Mouse (Mus musculus): ENCODE measurements around the gene Wdr95. TPM values are rescaled to one million over a fixed set of nuclear protein-coding genes. Genes with fewer than 3 reads are reported as not detected.

The Wdr95 gene
- polyA plus RNA-seq, 1 experiment from 2014 or later: 0.37 TPM

DNA sequence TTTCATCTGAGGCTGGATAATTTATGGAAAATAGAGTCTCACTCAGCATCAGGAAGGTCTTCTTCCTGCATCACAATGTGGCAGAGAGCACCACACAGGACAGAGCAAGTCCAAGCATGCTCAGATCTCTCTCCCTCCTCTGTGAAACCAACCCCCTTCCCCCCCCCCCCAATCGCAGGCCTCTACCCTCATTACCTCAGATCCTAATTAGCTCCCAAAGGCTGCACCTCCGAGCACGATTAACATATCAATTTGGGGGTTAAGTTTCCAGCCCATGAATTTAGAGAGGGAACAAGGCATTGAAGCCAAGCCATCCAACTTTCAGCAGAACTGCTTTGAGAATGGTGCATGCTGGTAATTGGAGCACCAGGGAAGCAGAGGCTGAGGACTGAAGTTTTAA is 15.8 kb upstream of the Wdr95 start:
- DNase-seq (ENCODE audit: low spot score) (no peak), ATAC-seq (replicated peaks; ENCODE audit: low FRiP score, low TSS enrichment, low read depth) (no peak)
- H3K4me1 ChIP-seq (replicated peaks; ENCODE audit: control insufficient read depth, insufficient read depth, low read length): peaks cover 12% of the 10 kb centered on the region
- H3K36me3 ChIP-seq (ENCODE audit: control insufficient read depth, insufficient read depth, low read length): no peaks in the 10 kb centered on the region
- H3K27ac ChIP-seq (ENCODE audit: low read depth): no peak overlapping the region
- H3K4me3 ChIP-seq (ENCODE audit: low read depth, low read length): no peak overlapping the region
- no peaks in the 10 kb centered on the region for H3K9me3 ChIP-seq (ENCODE audit: control insufficient read depth, low read length)
- WGBS: 50% methylated on average over 3 of the region's 3 CpGs
- H3K27me3 ChIP-seq (replicated peaks; ENCODE audit: control insufficient read depth, insufficient read depth, low read length): no peaks in the 10 kb centered on the region
- no peak overlapping the region for H3K9ac ChIP-seq (ENCODE audit: low read length)
- no peak overlapping the region for H3K4me2 ChIP-seq (ENCODE audit: low read length)

GRCm38 (mm10) chr5:149513438-149514086 is 14.9 kb upstream of the Wdr95 start:
- Histone ChIP-seq H3K27ac (ENCODE audit: low read depth) (peak overlapping the region; percentile 93), H3K36me3 (ENCODE audit: control insufficient read depth, insufficient read depth, low read length) (no peaks in the 10 kb centered on the region), H3K27me3 (replicated peaks; ENCODE audit: control insufficient read depth, insufficient read depth, low read length) (no peaks in the 10 kb centered on the region), H3K9me3 (ENCODE audit: control insufficient read depth, low read length) (no peaks in the 10 kb centered on the region), H3K4me2 (ENCODE audit: low read length) (peak overlapping the region; percentile 42), H3K4me3 (ENCODE audit: low read depth, low read length) (no peak overlapping the region), H3K9ac (ENCODE audit: low read length) (peak overlapping the region; percentile 7; the same call in 1 of the 2 replicates), H3K4me1 (replicated peaks; ENCODE audit: control insufficient read depth, insufficient read depth, low read length) (peaks cover 12% of the 10 kb centered on the region)
- 31% methylated on average over 9 of the region's 9 CpGs for WGBS
- DNase-seq (ENCODE audit: low spot score) (no peak), ATAC-seq (replicated peaks; ENCODE audit: low FRiP score, low TSS enrichment, low read depth) (no peak)

DNA sequence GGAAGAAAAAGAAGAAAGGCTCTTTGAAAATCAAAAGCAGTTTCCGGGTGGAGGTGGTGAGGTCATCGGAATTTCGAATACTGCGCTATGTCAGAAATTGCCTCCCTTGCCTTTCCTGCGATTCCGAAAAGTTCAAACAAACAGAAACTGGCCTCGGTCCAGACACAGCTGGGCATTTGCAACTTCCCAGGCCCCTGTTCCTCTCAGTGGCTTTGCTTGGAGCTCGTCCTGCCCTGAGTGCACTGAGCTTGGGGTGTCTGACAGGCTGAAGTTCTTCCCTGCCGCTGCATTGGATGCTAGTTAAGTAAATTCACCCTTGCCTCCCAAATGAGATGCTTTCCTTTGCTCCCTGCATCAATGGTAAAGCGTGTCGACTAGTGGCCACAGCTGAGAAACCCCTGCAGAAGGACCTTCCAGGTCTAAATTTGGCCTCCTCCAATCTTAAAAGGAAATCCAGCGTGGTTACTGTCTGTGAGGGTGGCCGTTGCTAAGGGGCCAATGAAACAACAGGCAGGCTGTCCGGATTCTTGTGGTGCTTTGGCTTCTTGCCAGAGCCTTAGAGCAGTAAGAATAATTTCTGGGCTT is 14.3 kb upstream of the Wdr95 start:
- peak overlapping the region; percentile 7; the same call in 1 of the 2 replicates for H3K9ac ChIP-seq (ENCODE audit: low read length)
- H3K4me2 ChIP-seq (ENCODE audit: low read length): peak overlapping the region; percentile 42
- no peaks in the 10 kb centered on the region for H3K27me3 ChIP-seq (replicated peaks; ENCODE audit: control insufficient read depth, insufficient read depth, low read length)
- DNase-seq (ENCODE audit: low spot score): peak; percentile 79
- H3K36me3 ChIP-seq (ENCODE audit: control insufficient read depth, insufficient read depth, low read length): no peaks in the 10 kb centered on the region
- peak; percentile 63 for ATAC-seq (replicated peaks; ENCODE audit: low FRiP score, low TSS enrichment, low read depth)
- no peak overlapping the region for H3K4me3 ChIP-seq (ENCODE audit: low read depth, low read length)
- no peaks in the 10 kb centered on the region for H3K9me3 ChIP-seq (ENCODE audit: control insufficient read depth, low read length)
- WGBS: 13% methylated on average over 14 of the region's 14 CpGs
- H3K4me1 ChIP-seq (replicated peaks; ENCODE audit: control insufficient read depth, insufficient read depth, low read length): peaks cover 12% of the 10 kb centered on the region
- H3K27ac ChIP-seq (ENCODE audit: low read depth): peak overlapping the region; percentile 93

DNA sequence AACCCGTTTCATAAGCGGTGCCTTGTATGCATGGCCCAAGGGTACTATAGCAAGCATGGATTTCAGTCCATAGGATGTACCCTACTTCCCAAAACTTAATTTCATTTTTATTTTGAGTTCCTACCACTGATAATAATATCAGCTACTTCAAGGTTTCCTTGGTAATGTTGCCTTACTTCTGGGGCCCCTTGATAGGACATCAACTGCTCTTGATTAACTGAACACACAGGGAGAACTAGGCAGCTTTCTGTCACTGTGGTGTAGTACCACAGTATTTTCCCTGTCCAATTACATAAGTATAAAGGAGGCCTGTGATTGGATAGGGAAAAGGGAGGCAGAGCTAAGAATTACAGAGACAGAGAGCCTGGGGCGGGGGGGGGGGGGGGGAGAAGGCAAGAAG is 13.6 kb upstream of the Wdr95 start:
- H3K4me2 ChIP-seq (ENCODE audit: low read length): peak overlapping the region; percentile 42
- peak overlapping the region; percentile 93 for H3K27ac ChIP-seq (ENCODE audit: low read depth)
- no peaks in the 10 kb centered on the region for H3K27me3 ChIP-seq (replicated peaks; ENCODE audit: control insufficient read depth, insufficient read depth, low read length)
- no peaks in the 10 kb centered on the region for H3K36me3 ChIP-seq (ENCODE audit: control insufficient read depth, insufficient read depth, low read length)
- no peak overlapping the region for H3K4me3 ChIP-seq (ENCODE audit: low read depth, low read length)
- H3K4me1 ChIP-seq (replicated peaks; ENCODE audit: control insufficient read depth, insufficient read depth, low read length): peaks cover 12% of the 10 kb centered on the region
- ATAC-seq (replicated peaks; ENCODE audit: low FRiP score, low TSS enrichment, low read depth): no peak
- WGBS: 55% methylated on average over 3 of the region's 3 CpGs
- H3K9me3 ChIP-seq (ENCODE audit: control insufficient read depth, low read length): no peaks in the 10 kb centered on the region
- DNase-seq (ENCODE audit: low spot score): no peak
- H3K9ac ChIP-seq (ENCODE audit: low read length): no peak overlapping the region

DNA sequence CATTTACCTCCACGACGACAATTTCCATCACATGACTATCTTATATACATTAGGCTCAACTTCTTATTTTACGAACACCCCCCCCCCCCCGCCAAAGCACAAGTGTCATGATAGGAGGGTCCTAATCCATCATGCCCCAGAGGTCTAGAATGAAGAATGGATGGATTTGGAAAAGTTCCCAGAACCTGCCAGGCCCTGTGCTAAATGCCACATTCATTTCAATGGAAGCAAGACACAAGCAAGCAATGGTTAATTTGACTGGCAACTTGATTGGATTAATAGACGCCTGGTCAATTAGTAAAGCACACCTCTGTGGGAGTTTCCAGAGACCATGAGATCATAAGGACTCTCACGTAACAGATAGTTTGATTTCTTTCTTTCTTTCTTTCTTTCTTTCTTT is 11.4 kb upstream of the Wdr95 start:
- no peak overlapping the region for H3K9ac ChIP-seq (ENCODE audit: low read length)
- no peaks in the 10 kb centered on the region for H3K27me3 ChIP-seq (replicated peaks; ENCODE audit: control insufficient read depth, insufficient read depth, low read length)
- peaks cover 15% of the 10 kb centered on the region for H3K4me1 ChIP-seq (replicated peaks; ENCODE audit: control insufficient read depth, insufficient read depth, low read length)
- WGBS: 77% methylated on average over 6 of the region's 6 CpGs
- no peak for DNase-seq (ENCODE audit: low spot score)
- no peaks in the 10 kb centered on the region for H3K36me3 ChIP-seq (ENCODE audit: control insufficient read depth, insufficient read depth, low read length)
- no peak overlapping the region for H3K4me3 ChIP-seq (ENCODE audit: low read depth, low read length)
- no peak for ATAC-seq (replicated peaks; ENCODE audit: low FRiP score, low TSS enrichment, low read depth)
- H3K4me2 ChIP-seq (ENCODE audit: low read length): no peak overlapping the region
- no peak overlapping the region for H3K27ac ChIP-seq (ENCODE audit: low read depth)
- H3K9me3 ChIP-seq (ENCODE audit: control insufficient read depth, low read length): no peaks in the 10 kb centered on the region

- 90% methylated on average over 5 of the region's 5 CpGs for WGBS
- no peak overlapping the region for H3K4me3 ChIP-seq (ENCODE audit: low read depth, low read length)
- no peaks in the 10 kb centered on the region for H3K9me3 ChIP-seq (ENCODE audit: control insufficient read depth, low read length)
- no peaks in the 10 kb centered on the region for H3K27me3 ChIP-seq (replicated peaks; ENCODE audit: control insufficient read depth, insufficient read depth, low read length)
- no peak overlapping the region for H3K9ac ChIP-seq (ENCODE audit: low read length)
- no peak overlapping the region for H3K27ac ChIP-seq (ENCODE audit: low read depth)
- DNase-seq (ENCODE audit: low spot score) (no peak), ATAC-seq (replicated peaks; ENCODE audit: low FRiP score, low TSS enrichment, low read depth) (no peak)
- H3K4me2 ChIP-seq (ENCODE audit: low read length): no peak overlapping the region
- no peaks in the 10 kb centered on the region for H3K36me3 ChIP-seq (ENCODE audit: control insufficient read depth, insufficient read depth, low read length)
- peaks cover 8% of the 10 kb centered on the region; the same call in 1 of the 2 replicates for H3K4me1 ChIP-seq (replicated peaks; ENCODE audit: control insufficient read depth, insufficient read depth, low read length)
These were observed 7.7 kb upstream of the Wdr95 start for GRCm38 (mm10) chr5:149520806-149521205.

- DNase-seq (ENCODE audit: low spot score) (no peak), ATAC-seq (replicated peaks; ENCODE audit: low FRiP score, low TSS enrichment, low read depth) (no peak)
- no peak overlapping the region for H3K4me3 ChIP-seq (ENCODE audit: low read depth, low read length)
- WGBS: 71% methylated on average over 6 of the region's 6 CpGs
- H3K9me3 ChIP-seq (ENCODE audit: control insufficient read depth, low read length): no peaks in the 10 kb centered on the region
- H3K4me2 ChIP-seq (ENCODE audit: low read length): peak overlapping the region; percentile 31; the same call in 1 of the 2 replicates
- peaks cover 17% of the 10 kb centered on the region for H3K4me1 ChIP-seq (replicated peaks; ENCODE audit: control insufficient read depth, insufficient read depth, low read length)
- H3K36me3 ChIP-seq (ENCODE audit: control insufficient read depth, insufficient read depth, low read length): no peaks in the 10 kb centered on the region
- 0 out of 2 replicates have a peak overlapping the region, but pooled peaks have one; percentile 43 for H3K27ac ChIP-seq (ENCODE audit: low read depth)
- H3K27me3 ChIP-seq (replicated peaks; ENCODE audit: control insufficient read depth, insufficient read depth, low read length): no peaks in the 10 kb centered on the region
- no peak overlapping the region for H3K9ac ChIP-seq (ENCODE audit: low read length)
These were observed 4.6 kb upstream of the Wdr95 start for GRCm38 (mm10) chr5:149523856-149524241.

- Histone ChIP-seq H3K4me3 (ENCODE audit: low read depth, low read length) (no peak overlapping the region), H3K4me1 (replicated peaks; ENCODE audit: control insufficient read depth, insufficient read depth, low read length) (peaks cover 17% of the 10 kb centered on the region), H3K27ac (ENCODE audit: low read depth) (0 out of 2 replicates have a peak overlapping the region, but pooled peaks have one; percentile 43), H3K4me2 (ENCODE audit: low read length) (peak overlapping the region; percentile 31), H3K27me3 (replicated peaks; ENCODE audit: control insufficient read depth, insufficient read depth, low read length) (no peaks in the 10 kb centered on the region), H3K36me3 (ENCODE audit: control insufficient read depth, insufficient read depth, low read length) (no peaks in the 10 kb centered on the region), H3K9me3 (ENCODE audit: control insufficient read depth, low read length) (no peaks in the 10 kb centered on the region), H3K9ac (ENCODE audit: low read length) (no peak overlapping the region)
- WGBS: 20% methylated on average over 16 of the region's 16 CpGs
- ATAC-seq (replicated peaks; ENCODE audit: low FRiP score, low TSS enrichment, low read depth): peak; percentile 73
- DNase-seq (ENCODE audit: low spot score): peak; percentile 88
These were observed 4.1 kb upstream of the Wdr95 start for GRCm38 (mm10) chr5:149524242-149524858.
